Mouse (Mus musculus): ENCODE data around the gene Txndc16. TPM values are rescaled to one million over a fixed set of nuclear protein-coding genes. Genes with fewer than 3 reads are reported as not detected.

Txndc16 gene
- polyA plus RNA-seq, 2 experiments: 0.76 to 1.5 TPM

- WGBS (ENCODE audit: insufficient replicate concordance): 55% methylated on average over 2 of the region's 2 CpGs
- Histone ChIP-seq H3K4me3 (ENCODE audit: insufficient read depth in 1 of 2, low read depth in 2 of 2, low read length in 2 of 2) (no peak overlapping the region), H3K9me3 (ENCODE audit: control insufficient read depth, low read length) (no peaks in the 10 kb centered on the region), H3K4me2 (ENCODE audit: low read depth) (no peak overlapping the region), H3K9ac (replicated peaks) (no peak overlapping the region), H3K27ac (no peak overlapping the region), H3K36me3 (replicated peaks; ENCODE audit: control insufficient read depth, insufficient read depth, low read depth) (no peaks in the 10 kb centered on the region), H3K4me1 (replicated peaks; ENCODE audit: control insufficient read depth in 2 of 2, insufficient read depth in 2 of 2, low read length in 1 of 2) (no peaks in the 10 kb centered on the region), H3K27me3 (ENCODE audit: control insufficient read depth, insufficient read depth, low read length) (no peaks in the 10 kb centered on the region)
- no peak for TF ChIP-seq EP300 (IDR thresholded peaks at IDR 0.05; ENCODE audit: low read depth)
- no peak for TF ChIP-seq CTCF (IDR thresholded peaks at IDR 0.05; ENCODE audit: low read depth)
- no peak for DNase-seq (ENCODE audit: low read depth in 3 of 3, low spot score in 3 of 3)
- ATAC-seq (ENCODE audit: insufficient read depth): no peak
Measured at GRCm38 (mm10) chr14:45135961-45136360, 84.2 kb downstream of the Txndc16 start.

- Histone ChIP-seq H3K9me3 (ENCODE audit: control insufficient read depth, low read length) (no peaks in the 10 kb centered on the region), H3K4me1 (replicated peaks; ENCODE audit: control insufficient read depth in 2 of 2, insufficient read depth in 2 of 2, low read length in 1 of 2) (no peaks in the 10 kb centered on the region), H3K9ac (replicated peaks) (no peak overlapping the region), H3K36me3 (replicated peaks; ENCODE audit: control insufficient read depth, insufficient read depth, low read depth) (no peaks in the 10 kb centered on the region), H3K27ac (no peak overlapping the region), H3K27me3 (ENCODE audit: control insufficient read depth, insufficient read depth, low read length) (no peaks in the 10 kb centered on the region), H3K4me3 (ENCODE audit: insufficient read depth in 1 of 2, low read depth in 2 of 2, low read length in 2 of 2) (no peak overlapping the region), H3K4me2 (ENCODE audit: low read depth) (no peak overlapping the region)
- TF ChIP-seq EP300 (IDR thresholded peaks at IDR 0.05; ENCODE audit: low read depth): no peak
- ATAC-seq (ENCODE audit: insufficient read depth): no peak
- no peak for DNase-seq (ENCODE audit: low read depth in 3 of 3, low spot score in 3 of 3)
- 41% methylated on average over 9 of the region's 9 CpGs for WGBS (ENCODE audit: insufficient replicate concordance)
Measured at GRCm38 (mm10) chr14:45135560-45135959, 84.6 kb downstream of the Txndc16 start.

- ATAC-seq (ENCODE audit: insufficient read depth): no peak
Measured at GRCm38 (mm10) chr14:45118359-45118758, 101.8 kb downstream of the Txndc16 start.

GRCm38 (mm10) chr14:45102201-45102600 lies 117.9 kb downstream of the Txndc16 start:
- DNase-seq (ENCODE audit: low read depth in 3 of 3, low spot score in 3 of 3): no peak
- no peak overlapping the region for H3K27ac ChIP-seq
- no peak for ATAC-seq (ENCODE audit: insufficient read depth)
- no peaks in the 10 kb centered on the region for H3K27me3 ChIP-seq (ENCODE audit: control insufficient read depth, insufficient read depth, low read length)
- H3K4me3 ChIP-seq (ENCODE audit: insufficient read depth in 1 of 2, low read depth in 2 of 2, low read length in 2 of 2): no peak overlapping the region
- no peak for TF ChIP-seq EP300 (IDR thresholded peaks at IDR 0.05; ENCODE audit: low read depth)
- no peak for TF ChIP-seq CTCF (IDR thresholded peaks at IDR 0.05; ENCODE audit: low read depth)
- no peaks in the 10 kb centered on the region for H3K4me1 ChIP-seq (replicated peaks; ENCODE audit: control insufficient read depth in 2 of 2, insufficient read depth in 2 of 2, low read length in 1 of 2)
- 52% methylated on average over 8 of the region's 8 CpGs for WGBS (ENCODE audit: insufficient replicate concordance)
- H3K36me3 ChIP-seq (replicated peaks; ENCODE audit: control insufficient read depth, insufficient read depth, low read depth): no peaks in the 10 kb centered on the region
- no peaks in the 10 kb centered on the region for H3K9me3 ChIP-seq (ENCODE audit: control insufficient read depth, low read length)
- H3K9ac ChIP-seq (replicated peaks): no peak overlapping the region
- H3K4me2 ChIP-seq (ENCODE audit: low read depth): no peak overlapping the region

More at GRCm38 (mm10) chr14:45118359-45118758, 101.8 kb downstream of the Txndc16 start:
- H3K4me2 ChIP-seq (ENCODE audit: low read depth): no peak overlapping the region
- H3K4me3 ChIP-seq (ENCODE audit: insufficient read depth in 1 of 2, low read depth in 2 of 2, low read length in 2 of 2): no peak overlapping the region
- no peaks in the 10 kb centered on the region for H3K9me3 ChIP-seq (ENCODE audit: control insufficient read depth, low read length)
- TF ChIP-seq CTCF (IDR thresholded peaks at IDR 0.05; ENCODE audit: low read depth): no peak
- no peak for TF ChIP-seq EP300 (IDR thresholded peaks at IDR 0.05; ENCODE audit: low read depth)
- H3K27ac ChIP-seq: no peak overlapping the region
- H3K27me3 ChIP-seq (ENCODE audit: control insufficient read depth, insufficient read depth, low read length): no peaks in the 10 kb centered on the region
- H3K9ac ChIP-seq (replicated peaks): no peak overlapping the region
- H3K4me1 ChIP-seq (replicated peaks; ENCODE audit: control insufficient read depth in 2 of 2, insufficient read depth in 2 of 2, low read length in 1 of 2): no peaks in the 10 kb centered on the region
- 59% methylated on average over 4 of the region's 4 CpGs for WGBS (ENCODE audit: insufficient replicate concordance)
- no peak for DNase-seq (ENCODE audit: low read depth in 3 of 3, low spot score in 3 of 3)
- no peaks in the 10 kb centered on the region for H3K36me3 ChIP-seq (replicated peaks; ENCODE audit: control insufficient read depth, insufficient read depth, low read depth)

- Histone ChIP-seq H3K4me2 (ENCODE audit: low read depth) (no peak overlapping the region), H3K27ac (no peak overlapping the region), H3K27me3 (ENCODE audit: control insufficient read depth, insufficient read depth, low read length) (no peaks in the 10 kb centered on the region), H3K4me3 (ENCODE audit: insufficient read depth in 1 of 2, low read depth in 2 of 2, low read length in 2 of 2) (no peak overlapping the region), H3K4me1 (replicated peaks; ENCODE audit: control insufficient read depth in 2 of 2, insufficient read depth in 2 of 2, low read length in 1 of 2) (no peaks in the 10 kb centered on the region), H3K36me3 (replicated peaks; ENCODE audit: control insufficient read depth, insufficient read depth, low read depth) (no peaks in the 10 kb centered on the region), H3K9ac (replicated peaks) (no peak overlapping the region), H3K9me3 (ENCODE audit: control insufficient read depth, low read length) (no peaks in the 10 kb centered on the region)
- ATAC-seq (ENCODE audit: insufficient read depth) (no peak), DNase-seq (ENCODE audit: low read depth in 3 of 3, low spot score in 3 of 3) (no peak)
- TF ChIP-seq CTCF (IDR thresholded peaks at IDR 0.05; ENCODE audit: low read depth) (no peak), EP300 (IDR thresholded peaks at IDR 0.05; ENCODE audit: low read depth) (no peak)
- 11% methylated on average over 3 of the region's 3 CpGs for WGBS (ENCODE audit: insufficient replicate concordance)
Measured at GRCm38 (mm10) chr14:45092327-45092726, 127.8 kb downstream of the Txndc16 start.
